Mouse (Mus musculus): ENCODE results near the gene Nit2.

Nit2 gene

GRCm38 (mm10) chr16:57159835-57160234 is 7.3 kb downstream of the Nit2 start:
- DNase-seq = no peak

- DNase-seq = no peak
Measured at GRCm38 (mm10) chr16:57157728-57158127, 9.4 kb downstream of the Nit2 start.

- DNase-seq = peak; percentile 89
Measured at GRCm38 (mm10) chr16:57157076-57157475, 10.1 kb downstream of the Nit2 start.

GRCm38 (mm10) chr16:57155899-57156298 is 11.2 kb downstream of the Nit2 start:
- DNase-seq = no peak

- no peak for DNase-seq
Measured at GRCm38 (mm10) chr16:57151437-57151836, 15.7 kb downstream of the Nit2 start.

GRCm38 (mm10) chr16:57144741-57145140 is 22.4 kb downstream of the Nit2 start:
- no peak for DNase-seq

GRCm38 (mm10) chr16:57133611-57134010 is 33.5 kb downstream of the Nit2 start:
- no peak for DNase-seq

GRCm38 (mm10) chr16:57132326-57132725 is 34.8 kb downstream of the Nit2 start:
- DNase-seq = no peak

- no peak for DNase-seq
Measured at GRCm38 (mm10) chr16:57131544-57131943, 35.6 kb downstream of the Nit2 start.

- no peak for DNase-seq
Measured at GRCm38 (mm10) chr16:57130752-57131400, 36.3 kb downstream of the Nit2 start.

- no peak for DNase-seq
Measured at GRCm38 (mm10) chr16:57127825-57128224, 39.3 kb downstream of the Nit2 start.

GRCm38 (mm10) chr16:57126268-57126667 is 40.9 kb downstream of the Nit2 start:
- DNase-seq = no peak

- no peak for DNase-seq
Measured at GRCm38 (mm10) chr16:57122682-57123445, 44.3 kb downstream of the Nit2 start.

GRCm38 (mm10) chr16:57121816-57122415 is 45.2 kb downstream of the Nit2 start:
- DNase-seq = no peak

- DNase-seq = peak; percentile 96
Measured at GRCm38 (mm10) chr16:57120913-57121815, 46.0 kb downstream of the Nit2 start, which contains the start of gene Tomm70a. TSS of gene Tomm70a (plus strand) at chr16:57121703.

- no peak for DNase-seq
Measured at GRCm38 (mm10) chr16:57117562-57117961, 49.6 kb downstream of the Nit2 start.

- peak; percentile 48 for DNase-seq
Measured at GRCm38 (mm10) chr16:57116066-57116465, 51.1 kb downstream of the Nit2 start.
